Mouse (Mus musculus) kidney, adult 8-10 months (tissue): ENCODE measurements around the gene Ccdc88c.

Experiments
- DNase-seq, 2 experiments: peaks; one replicate each; pipeline ENCODE4 v3.0.0; 2022

Gene Ccdc88c

GRCm38 (mm10) chr12:100875960-100876359, 152.9 kb downstream of the Ccdc88c start:
- DNase-seq, result no peak

- DNase-seq, result no peak
Measured at GRCm38 (mm10) chr12:100875553-100875952, 153.3 kb downstream of the Ccdc88c start.

GRCm38 (mm10) chr12:100873612-100874011, 155.2 kb downstream of the Ccdc88c start:
- no peak for DNase-seq

GRCm38 (mm10) chr12:100871841-100872240, 157.0 kb downstream of the Ccdc88c start:
- no peak for DNase-seq

- no peak for DNase-seq
Measured at GRCm38 (mm10) chr12:100871234-100871633, 157.6 kb downstream of the Ccdc88c start.

- no peak for DNase-seq
Measured at GRCm38 (mm10) chr12:100868049-100868622, 160.7 kb downstream of the Ccdc88c start.

GRCm38 (mm10) chr12:100867097-100867496, 161.8 kb downstream of the Ccdc88c start:
- DNase-seq, result no peak

- no peak for DNase-seq
Measured at GRCm38 (mm10) chr12:100865509-100866078, 163.3 kb downstream of the Ccdc88c start.

GRCm38 (mm10) chr12:100865072-100865471, 163.8 kb downstream of the Ccdc88c start:
- no peak for DNase-seq

GRCm38 (mm10) chr12:100862856-100863446, 165.9 kb downstream of the Ccdc88c start:
- peak; percentile 75 to 82 for DNase-seq

GRCm38 (mm10) chr12:100862272-100862671, 166.6 kb downstream of the Ccdc88c start:
- no peak for DNase-seq
